In the genomic region with DNA sequence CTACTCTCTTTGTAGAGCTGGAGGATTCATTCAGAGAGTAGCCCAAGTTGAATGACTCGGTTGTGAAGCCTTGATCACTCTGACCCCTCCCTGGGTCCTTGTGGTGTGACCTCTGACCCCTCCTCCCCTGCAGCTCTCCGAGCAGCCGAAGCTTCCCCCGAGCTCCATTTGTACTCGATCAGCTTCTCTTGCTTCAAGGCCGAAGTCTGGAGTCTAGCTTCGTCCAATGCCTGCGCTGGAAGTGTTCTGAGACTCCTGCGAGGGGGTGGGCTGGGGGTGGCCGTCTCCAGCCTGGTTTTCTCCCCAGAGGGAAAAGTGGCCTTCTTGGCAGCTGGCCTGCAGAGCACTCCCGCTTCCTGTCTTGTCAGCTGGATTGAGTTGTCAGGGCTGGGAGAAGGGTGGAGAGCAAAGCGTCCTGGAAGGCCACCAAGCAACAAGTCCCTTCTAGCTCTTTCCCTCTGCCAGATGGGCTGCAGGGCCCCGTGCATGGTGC, we compare ENCODE assay signal across 8 mouse cellular contexts. TPM values are rescaled to one million over a fixed set of nuclear protein-coding genes. Genes with fewer than 3 reads are reported as not detected.
DNase-seq lines count a peak whose midpoint lies in the region; ATAC-seq and TF ChIP-seq lines count a peak whose summit lies in the region.

TSS of gene Pou2f3 (minus strand) at position 180 of the 493 bp plus-strand sequence.

- peak; percentile 25 for DNase-seq in retina, postnatal 1 day
- no peak for DNase-seq in retina, embryonic 14.5 days (ENCODE audit: low spot score)
- DNase-seq in forebrain, postnatal 0 days = peak; percentile 12
- DNase-seq in heart, postnatal 4 days = peak; percentile 88
- peak; percentile 16 to 31 for DNase-seq in left cerebral cortex, postnatal 36 days (ENCODE audit: low spot score in 2 of 2)
- peak; percentile 41 for DNase-seq in stomach, postnatal 0 days (ENCODE audit: low spot score)
- DNase-seq in c-Kit-positive CD71-positive TER-119-positive erythroid progenitor cells, embryonic 14.5 days (ENCODE audit: low spot score) = no peak

- H3K4me2 ChIP-seq in forebrain, postnatal 0 days (ENCODE audit: low read depth) = no peak within 1 kb of the TSS
- H3K4me2 ChIP-seq in midbrain, embryonic 13.5 days (replicated peaks) = peak within 1 kb of the TSS; percentile 22
- peak within 1 kb of the TSS; percentile 31 for H3K4me2 ChIP-seq in stomach, postnatal 0 days (replicated peaks; ENCODE audit: low read depth)

- no peak within 1 kb of the TSS for H3K4me3 ChIP-seq in forebrain, postnatal 0 days (ENCODE audit: low read depth, low read length)
- H3K4me3 ChIP-seq in midbrain, embryonic 13.5 days (replicated peaks) = no peak within 1 kb of the TSS
- no peak within 1 kb of the TSS for H3K4me3 ChIP-seq in stomach, postnatal 0 days (ENCODE audit: low read depth, low read length)

- H3K4me1 ChIP-seq in forebrain, postnatal 0 days (ENCODE audit: insufficient read depth) = peaks cover 11% of the 10 kb centered on the region
- peaks cover 20% of the 10 kb centered on the region for H3K4me1 ChIP-seq in midbrain, embryonic 13.5 days (replicated peaks)
- H3K4me1 ChIP-seq in stomach, postnatal 0 days (replicated peaks; ENCODE audit: control insufficient read depth, insufficient read depth) = peaks cover 7% of the 10 kb centered on the region; the same call in 1 of the 2 replicates

- H3K36me3 ChIP-seq in forebrain, postnatal 0 days (ENCODE audit: insufficient read depth) = no peaks in the 10 kb centered on the region
- H3K36me3 ChIP-seq in midbrain, embryonic 13.5 days = no peaks in the 10 kb centered on the region
- no peaks in the 10 kb centered on the region for H3K36me3 ChIP-seq in stomach, postnatal 0 days (ENCODE audit: control insufficient read depth, insufficient read depth, low read length)

- H3K27me3 ChIP-seq in forebrain, postnatal 0 days (ENCODE audit: insufficient read depth, low read length) = peaks cover 14% of the 10 kb centered on the region
- peaks cover 34% of the 10 kb centered on the region for H3K27me3 ChIP-seq in midbrain, embryonic 13.5 days
- no peaks in the 10 kb centered on the region for H3K27me3 ChIP-seq in stomach, postnatal 0 days (ENCODE audit: control insufficient read depth, insufficient read depth, low read length)

- no peak within 1 kb of the TSS for H3K9ac ChIP-seq in forebrain, postnatal 0 days
- H3K9ac ChIP-seq in midbrain, embryonic 13.5 days (replicated peaks) = 0 out of 2 replicates have a peak within 1 kb of the TSS, but pooled peaks have one; percentile 16
- H3K9ac ChIP-seq in stomach, postnatal 0 days (ENCODE audit: low read length) = 0 out of 2 replicates have a peak within 1 kb of the TSS, but pooled peaks have one; percentile 23

- 8% methylated on average over 13 of the region's 13 CpGs for WGBS in forebrain, postnatal 0 days
- 1% methylated on average over 13 of the region's 13 CpGs for WGBS in midbrain, embryonic 13.5 days
- WGBS in stomach, postnatal 0 days = 8% methylated on average over 13 of the region's 13 CpGs

- intact Hi-C loops in left cerebral cortex, postnatal 36 days (cut with DNase I) = no loop called here

- TF ChIP-seq CTCF in forebrain, postnatal 0 days (IDR thresholded peaks at IDR 0.05; ENCODE audit: low read depth) = no peak
- TF ChIP-seq CTCF in stomach, postnatal 0 days (IDR thresholded peaks at IDR 0.05; ENCODE audit: low read depth) = no peak

- no peak within 1 kb of the TSS for H3K27ac ChIP-seq in forebrain, postnatal 0 days (ENCODE audit: low read depth, low read length)
- no peak within 1 kb of the TSS for H3K27ac ChIP-seq in midbrain, embryonic 13.5 days
- peak within 1 kb of the TSS; percentile 69 for H3K27ac ChIP-seq in stomach, postnatal 0 days (replicated peaks)

- TF ChIP-seq EP300 in stomach, postnatal 0 days (optimal IDR thresholded peaks at IDR 0.05) = no peak

- no peaks in the 10 kb centered on the region for H3K9me3 ChIP-seq in forebrain, postnatal 0 days (ENCODE audit: low read length)
- H3K9me3 ChIP-seq in midbrain, embryonic 13.5 days = no peaks in the 10 kb centered on the region
- no peaks in the 10 kb centered on the region for H3K9me3 ChIP-seq in stomach, postnatal 0 days (ENCODE audit: control insufficient read depth, low read length)

- ATAC-seq in forebrain, postnatal 0 days = peak; percentile 20; the same call in 1 of the 2 replicates
- peak; percentile 58 for ATAC-seq in midbrain, embryonic 13.5 days
- ATAC-seq in stomach, postnatal 0 days (ENCODE audit: low FRiP score, low TSS enrichment) = peak; percentile 53; the same call in 1 of the 2 replicates

RNA-seq across cellular contexts. Expression of gene Pou2f3, which starts in this region (rescaled TPM):
- not detected in 2 replicates for total RNA-seq in forebrain, postnatal 0 days (2014; rRNA removed)
- 0.05 TPM in 1 of 2 replicates, not detected in the other for polyA plus RNA-seq in forebrain, postnatal 0 days (2015; fragmentation: Nextera tagmentation; extraction: Ambion mirVana)
- under 1 TPM; 0.11 to 0.17 TPM for total RNA-seq in heart, postnatal 4 days (2021)
- under 1 TPM in 1 of 2 experiments, not detected in 1; 0.29 TPM for total RNA-seq in left cerebral cortex, postnatal 36 days (2021)
- 0.08 TPM in 1 of 2 replicates, not detected in the other for polyA plus RNA-seq in midbrain, embryonic 13.5 days (2015; fragmentation: Nextera tagmentation; extraction: Ambion mirVana)
- polyA plus RNA-seq in stomach, postnatal 0 days (2015; fragmentation: Nextera tagmentation; extraction: Ambion mirVana) = 1.7 and 2.5 TPM in 2 replicates

Comparison
In these comparisons a context has a peak if more than half of its experiments do, and no peak if none do; other contexts are left out.
1. DNase-seq: peak in retina, postnatal 1 day (single experiment) and stomach, postnatal 0 days (single experiment); none in retina, embryonic 14.5 days (single experiment) and c-Kit-positive CD71-positive TER-119-positive erythroid progenitor cells, embryonic 14.5 days (single experiment).
2. Peak in DNase-seq and ATAC-seq in forebrain, postnatal 0 days; RNA of the gene not detected or under 1 TPM.
3. Peak in DNase-seq in heart, postnatal 4 days; RNA of the gene not detected or under 1 TPM.
4. Peak in DNase-seq in left cerebral cortex, postnatal 36 days; RNA of the gene not detected or under 1 TPM.
5. Peak in ATAC-seq, H3K9ac ChIP-seq and H3K4me2 ChIP-seq in midbrain, embryonic 13.5 days; RNA of the gene not detected or under 1 TPM.
6. Peak in every context shown above with its lines, with median percentiles within 50 percentile points of each other: ATAC-seq.